Mouse (Mus musculus): ENCODE measurements around the gene Cabin1.

Cabin1 gene

DNA sequence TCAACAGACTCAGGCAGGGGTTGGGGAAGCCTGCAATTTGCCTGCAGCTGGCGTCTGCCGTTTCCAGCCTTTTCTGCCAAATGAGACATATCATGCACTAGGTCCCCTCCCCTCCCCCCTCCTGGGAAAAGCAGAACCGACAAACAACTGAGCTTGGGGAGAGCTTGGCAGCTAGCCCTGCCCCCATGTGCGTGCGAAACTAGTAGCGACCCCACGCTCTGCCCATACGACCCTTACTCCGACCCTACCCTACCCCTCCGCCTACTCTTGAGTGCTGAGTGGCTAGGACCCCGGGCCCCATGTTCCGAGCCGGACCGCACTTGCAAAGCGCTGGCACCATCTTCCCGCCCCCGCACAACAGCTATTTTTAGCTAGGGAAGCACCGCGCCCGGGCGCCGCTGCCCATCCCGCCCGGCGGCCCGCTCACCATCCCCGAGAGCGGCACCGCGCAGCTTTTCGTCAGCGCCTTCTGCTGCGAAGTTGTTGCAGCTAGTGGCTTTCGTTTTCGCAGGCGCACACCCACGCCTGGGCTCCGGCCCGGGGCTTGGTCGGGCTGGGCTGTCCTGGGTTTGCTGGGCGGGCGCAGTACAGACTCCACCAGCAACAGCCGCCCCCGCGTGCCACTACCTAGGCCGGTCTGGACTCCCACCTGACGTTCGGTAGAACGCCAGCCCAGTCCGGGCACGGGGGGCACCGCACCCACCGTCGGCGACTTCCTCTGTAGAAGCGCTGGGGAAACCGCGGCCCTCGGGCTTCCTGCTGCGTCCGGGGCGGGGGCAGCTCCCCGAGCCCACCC lies 96.8 kb downstream of the Cabin1 start:
- in situ Hi-C loops (cut with MboI, MseI): no loop called here

DNA sequence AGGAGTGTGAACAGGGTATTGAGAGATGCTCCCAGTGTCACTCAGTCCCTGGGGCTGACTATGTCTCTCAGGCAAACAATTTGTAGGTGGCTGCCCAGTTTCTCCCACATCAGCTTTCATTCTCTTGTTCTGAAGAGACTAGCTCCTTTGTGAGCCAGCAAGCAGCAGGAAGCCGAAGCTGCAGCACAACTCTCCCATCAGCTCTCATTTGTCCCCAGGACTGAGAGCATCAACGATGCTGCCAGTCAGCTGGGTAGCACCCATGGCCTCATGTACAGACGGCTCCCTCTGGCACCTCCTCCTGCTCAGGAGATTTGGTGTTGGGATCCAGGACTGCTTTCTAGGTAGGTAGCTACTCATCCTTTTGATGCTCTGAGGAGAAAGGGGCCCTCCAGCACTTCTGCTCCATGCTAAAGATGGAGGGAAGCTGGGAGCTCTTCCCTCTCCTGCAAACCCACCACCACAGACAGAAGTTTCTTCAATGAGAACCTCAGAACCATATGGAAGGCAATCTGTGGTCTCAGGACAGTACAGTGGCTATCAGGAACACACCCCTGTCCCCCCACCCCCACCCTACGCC lies 97.6 kb downstream of the Cabin1 start:
- in situ Hi-C loops (cut with MboI, MseI): no loop called here

DNA sequence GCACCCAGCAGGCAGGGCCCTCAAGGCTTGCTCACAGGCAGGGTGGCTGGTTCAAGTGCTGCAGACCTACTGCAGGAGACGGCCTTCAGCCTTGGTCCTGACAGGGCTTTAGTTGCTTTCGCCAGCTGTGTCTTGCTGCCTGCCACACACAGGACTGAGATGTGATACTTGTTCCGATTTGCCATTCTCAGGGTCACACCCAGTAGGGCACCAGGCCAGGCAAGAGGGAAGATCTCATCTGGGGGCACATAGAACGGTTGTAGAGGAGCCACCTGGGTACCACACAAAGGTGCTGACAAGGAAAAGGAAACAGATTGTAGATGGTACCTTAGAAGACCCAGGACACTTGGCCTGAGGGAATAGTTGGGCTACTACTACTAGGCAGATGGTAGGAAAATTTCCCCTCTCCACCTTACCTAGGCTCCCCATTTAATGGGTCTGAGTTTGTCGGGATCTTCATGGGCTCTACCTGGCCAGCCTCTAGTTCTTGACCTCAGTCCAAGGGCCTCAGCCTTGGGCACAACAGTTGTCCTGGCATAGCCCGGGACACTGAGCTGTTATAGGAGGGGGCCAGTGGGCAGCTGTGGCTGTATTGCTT lies 99.4 kb downstream of the Cabin1 start:
- in situ Hi-C loops (cut with MboI, MseI): no loop called here

DNA sequence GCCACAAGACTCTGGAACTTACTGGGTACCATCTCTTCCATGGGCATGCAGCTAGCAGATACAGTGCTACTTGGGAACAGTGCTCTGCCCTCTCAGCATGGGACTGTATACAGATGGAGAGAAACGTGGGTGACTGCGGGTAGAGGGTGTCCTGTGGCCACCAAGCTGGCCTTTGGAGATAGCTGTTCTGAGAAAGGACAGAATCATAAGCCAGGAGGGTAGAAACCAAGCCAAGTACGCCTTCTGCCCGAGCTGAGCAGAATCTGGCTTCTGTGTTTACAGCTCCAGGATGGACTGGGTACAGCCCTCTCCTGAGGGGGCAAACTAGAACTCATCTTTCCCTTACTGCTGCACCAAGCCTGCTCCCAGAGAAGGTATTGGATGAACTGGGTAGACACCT lies 101.6 kb downstream of the Cabin1 start:
- in situ Hi-C loops (cut with MboI, MseI): no loop called here

DNA sequence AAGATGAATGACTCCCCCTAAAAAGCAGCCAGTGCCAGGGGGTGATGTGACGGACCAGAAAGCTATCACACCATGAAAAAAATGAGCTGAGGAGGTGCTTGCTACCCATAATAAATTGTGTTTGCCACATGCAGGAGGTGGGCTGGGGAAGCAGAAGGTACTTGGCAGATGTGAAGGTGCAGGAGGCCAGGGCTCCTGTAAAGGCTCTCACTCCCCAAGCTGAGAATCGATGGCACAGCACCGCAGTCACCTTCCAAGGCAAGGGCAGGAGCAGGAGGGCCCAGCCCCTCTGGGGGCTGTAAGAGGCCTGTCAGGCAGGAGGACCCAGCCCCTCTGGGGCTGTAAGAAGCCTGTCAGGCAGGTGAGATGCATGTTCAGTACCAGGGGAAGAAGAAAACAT lies 102.3 kb downstream of the Cabin1 start:
- in situ Hi-C loops (cut with MboI, MseI): no loop called here

DNA sequence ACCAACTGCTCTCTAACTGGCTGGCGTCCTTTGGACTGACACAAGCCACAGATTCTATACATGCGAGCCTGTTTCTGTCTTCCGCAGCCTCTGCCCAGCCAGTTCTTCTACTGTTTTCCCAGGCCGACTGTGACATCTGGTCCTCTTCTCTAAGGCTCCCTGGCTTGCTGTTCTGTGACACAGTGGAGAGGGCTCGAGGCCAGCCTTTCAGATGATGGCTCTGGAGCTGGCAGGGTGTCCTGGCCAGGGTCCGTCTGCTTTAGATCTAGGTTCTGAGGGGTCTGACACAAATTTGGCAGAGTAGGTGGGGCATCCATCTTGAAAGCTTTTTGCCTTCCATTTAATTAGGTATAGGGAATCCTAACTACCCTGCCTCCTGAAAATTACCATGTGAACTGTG lies 102.8 kb downstream of the Cabin1 start:
- in situ Hi-C loops (cut with MboI, MseI): no loop called here

DNA sequence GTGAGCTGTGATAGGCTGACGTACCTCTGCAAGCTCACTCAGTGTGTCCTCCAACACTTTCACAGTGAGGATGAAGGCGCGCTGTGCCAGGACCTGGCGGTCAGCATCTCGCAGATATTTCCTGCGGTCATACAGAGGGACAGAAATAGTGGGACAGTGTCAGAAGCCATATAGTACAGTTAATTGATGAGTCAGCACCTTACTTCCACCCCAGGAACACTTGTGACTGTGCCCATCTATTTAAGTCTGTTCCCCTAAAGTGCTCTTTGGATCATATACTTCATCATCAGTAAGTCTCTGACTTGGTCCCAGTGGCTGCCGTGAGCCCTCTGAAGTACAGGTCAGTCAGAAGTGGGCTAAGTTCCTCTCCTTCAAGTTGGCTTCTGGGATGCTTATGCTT lies 106.4 kb downstream of the Cabin1 start:
- in situ Hi-C loops (cut with MboI, MseI): no loop called here

DNA sequence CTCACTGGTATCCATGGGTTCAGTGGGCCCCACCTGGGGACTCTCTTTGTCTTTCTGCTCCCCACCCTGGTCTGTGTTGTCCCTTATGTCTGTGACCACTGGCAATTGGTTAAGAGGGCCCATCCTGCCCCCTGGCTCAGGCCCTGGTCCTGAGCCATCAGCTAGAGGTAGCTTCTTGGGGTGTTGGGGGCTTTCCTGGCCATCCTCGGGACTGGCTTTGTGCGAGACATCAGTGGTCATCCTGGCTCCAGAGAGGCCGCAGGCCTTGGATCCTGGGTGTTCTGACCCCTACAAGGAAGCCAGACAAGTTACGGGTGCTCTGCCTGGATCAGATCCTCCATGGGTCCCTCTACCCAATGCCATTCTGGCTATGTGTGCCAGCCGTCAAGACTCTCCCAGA lies 107.0 kb downstream of the Cabin1 start:
- in situ Hi-C loops (cut with MboI, MseI): no loop called here

DNA sequence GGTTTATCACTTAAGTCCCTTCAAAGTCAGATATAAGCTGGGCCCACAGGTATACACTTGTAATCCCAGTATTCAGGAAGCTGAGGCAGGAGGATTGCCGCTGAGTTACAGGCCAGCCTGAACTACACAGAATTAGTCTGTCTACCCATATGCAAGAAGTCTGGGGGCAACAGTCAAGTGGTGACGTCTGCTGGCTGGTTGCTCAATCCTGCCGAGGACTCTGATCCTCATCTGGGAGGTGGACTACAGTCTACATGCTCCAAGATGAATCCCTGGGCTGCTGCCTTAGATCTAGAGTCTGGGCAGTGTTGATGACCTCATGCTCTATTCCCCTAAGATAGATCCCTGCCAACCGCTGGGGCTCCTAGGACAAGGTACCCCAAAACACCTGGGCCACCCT lies 110.1 kb downstream of the Cabin1 start:
- in situ Hi-C loops (cut with MboI, MseI): no loop called here

DNA sequence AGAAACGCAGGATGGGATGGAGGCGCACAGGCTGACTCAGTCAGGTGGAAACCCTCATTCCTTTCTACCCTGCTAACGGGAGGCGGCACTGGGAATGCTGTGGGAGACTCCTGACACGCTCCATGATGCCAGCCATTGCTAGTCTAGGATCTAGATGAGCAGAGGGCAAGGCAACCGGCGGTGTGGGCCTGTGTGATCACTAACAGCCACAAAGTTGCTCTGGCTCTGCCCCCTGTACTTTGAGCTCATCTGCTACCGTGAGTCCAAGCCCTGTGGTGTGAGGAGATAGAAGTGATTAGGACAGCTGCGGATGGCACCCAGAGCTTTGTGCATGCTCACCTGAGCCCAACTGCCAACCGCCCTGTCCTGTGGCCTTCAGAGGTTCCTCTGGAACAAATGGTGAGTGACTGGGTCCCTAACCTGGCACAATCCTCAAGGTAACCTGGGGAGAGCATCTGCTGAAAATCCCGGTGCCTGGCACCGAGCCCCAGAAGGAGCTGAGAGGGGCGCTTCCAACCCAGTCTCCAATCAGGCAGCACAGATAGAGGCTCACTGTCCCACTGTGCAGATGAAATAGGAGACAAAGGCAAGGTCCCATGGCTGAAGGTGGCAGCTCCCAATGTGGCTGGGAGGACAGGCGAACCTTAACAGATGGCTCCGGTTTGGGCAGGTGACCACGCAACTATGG lies 112.6 kb downstream of the Cabin1 start:
- in situ Hi-C loops (cut with MboI, MseI): no loop called here

DNA sequence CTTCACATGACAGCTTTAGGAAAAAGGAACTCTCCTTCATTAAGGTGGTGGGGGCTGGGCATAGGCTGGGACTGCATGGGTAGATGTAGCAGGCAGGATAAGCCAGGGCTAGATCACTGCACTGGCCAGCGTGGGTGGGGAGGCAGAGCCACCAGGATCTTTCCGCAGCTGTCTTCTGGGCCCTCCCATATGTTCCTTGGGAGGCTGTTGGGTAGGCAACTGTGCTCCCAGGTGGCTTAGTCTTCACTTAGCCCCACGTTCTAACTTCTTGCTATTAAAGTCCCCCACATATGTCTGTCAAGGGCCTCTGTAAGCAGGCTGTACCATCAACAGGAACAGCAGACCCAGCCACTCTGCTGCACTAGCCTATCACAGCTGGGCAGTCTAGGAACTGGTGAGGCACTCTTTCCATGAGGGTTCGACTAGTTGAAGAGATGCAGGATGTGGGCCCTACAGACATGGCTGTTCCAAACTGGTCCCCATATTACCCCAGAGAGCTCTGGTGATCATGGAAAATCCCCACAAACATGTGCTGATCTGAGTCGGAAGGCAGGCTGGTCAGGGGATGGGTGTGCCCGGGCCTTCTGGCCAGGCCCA lies 113.7 kb downstream of the Cabin1 start:
- in situ Hi-C loops (cut with MboI, MseI): no loop called here

DNA sequence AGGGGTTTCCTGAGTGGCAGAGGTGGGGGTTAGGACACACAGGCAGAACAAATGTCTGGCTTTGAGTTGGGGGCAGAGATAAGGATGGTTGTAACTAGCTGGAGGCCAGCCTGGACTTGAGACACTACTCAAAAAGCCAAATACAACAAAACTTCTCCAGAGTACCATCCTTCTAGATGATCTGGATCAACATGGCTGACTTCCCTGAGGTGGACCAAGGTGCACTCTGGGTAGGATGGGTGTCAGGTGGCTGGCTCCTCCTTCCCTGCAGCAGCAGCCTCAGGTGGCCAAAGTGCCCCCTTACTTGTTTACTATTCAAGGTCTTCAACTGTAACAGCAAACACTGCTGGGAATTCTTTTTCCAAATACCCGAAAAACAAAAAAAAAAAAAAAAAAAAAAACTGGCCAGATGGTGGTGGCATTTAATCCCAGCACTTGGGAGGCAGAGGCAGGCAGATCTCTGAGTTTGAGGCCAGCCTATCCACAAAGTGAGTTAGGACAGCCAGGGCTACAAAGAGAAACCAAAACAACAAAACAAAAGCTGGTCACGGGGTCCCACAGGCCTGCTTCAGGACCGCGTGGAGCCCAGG lies 114.6 kb downstream of the Cabin1 start:
- in situ Hi-C loops (cut with MboI, MseI): loop anchor here (5.0 to 25.0 kb wide), 2 partner anchors 87 to 1088 kb away; partner anchors contain the start of genes Col6a1, Ggt1 and Lrrc75b

DNA sequence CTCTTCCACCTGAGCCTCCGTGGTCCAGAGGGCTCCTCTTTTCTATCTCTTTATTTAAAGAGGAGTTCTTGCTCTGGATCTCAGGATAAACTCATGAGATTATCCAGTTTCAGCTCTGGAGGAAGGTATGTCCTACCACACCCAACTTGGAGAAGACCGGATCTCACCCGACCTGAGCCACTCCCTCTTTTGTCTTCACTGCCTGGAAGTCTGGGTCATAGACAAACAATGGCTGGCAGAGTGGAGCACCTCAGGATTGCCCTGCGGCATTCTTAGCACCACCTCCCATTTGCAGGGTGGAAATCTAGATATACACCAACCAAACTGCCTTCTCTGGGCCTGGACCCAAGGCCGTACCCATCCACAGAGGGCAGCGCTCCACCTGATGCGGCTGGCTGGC lies 115.1 kb downstream of the Cabin1 start:
- in situ Hi-C loops (cut with MboI, MseI): loop anchor here (5.0 to 25.0 kb wide), 2 partner anchors 87 to 1088 kb away; partner anchors contain the start of genes Col6a1, Ggt1 and Lrrc75b

DNA sequence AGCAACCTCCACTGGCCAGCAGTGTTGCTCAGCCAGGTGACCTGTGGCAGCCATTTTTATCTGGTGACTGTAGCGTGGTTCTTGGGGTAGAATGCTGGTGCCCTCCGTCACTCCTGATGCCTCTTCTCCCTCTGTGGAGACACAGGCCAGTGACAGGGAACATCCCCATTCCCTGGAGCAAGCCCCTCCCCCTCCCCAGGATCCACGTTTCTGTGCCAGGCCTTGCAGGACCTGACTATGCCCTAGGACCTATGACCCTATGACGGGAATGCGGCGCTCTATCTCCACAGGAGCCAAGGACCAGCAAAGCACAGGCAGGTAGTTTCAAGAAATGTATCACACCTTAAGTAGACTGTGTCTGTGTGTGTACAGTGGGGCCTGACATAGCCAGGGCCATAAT lies 116.0 kb downstream of the Cabin1 start:
- in situ Hi-C loops (cut with MboI, MseI): loop anchor here (5.0 to 25.0 kb wide), 2 partner anchors 86 to 1089 kb away; partner anchors contain the start of genes Col6a1, Ggt1 and Lrrc75b

DNA sequence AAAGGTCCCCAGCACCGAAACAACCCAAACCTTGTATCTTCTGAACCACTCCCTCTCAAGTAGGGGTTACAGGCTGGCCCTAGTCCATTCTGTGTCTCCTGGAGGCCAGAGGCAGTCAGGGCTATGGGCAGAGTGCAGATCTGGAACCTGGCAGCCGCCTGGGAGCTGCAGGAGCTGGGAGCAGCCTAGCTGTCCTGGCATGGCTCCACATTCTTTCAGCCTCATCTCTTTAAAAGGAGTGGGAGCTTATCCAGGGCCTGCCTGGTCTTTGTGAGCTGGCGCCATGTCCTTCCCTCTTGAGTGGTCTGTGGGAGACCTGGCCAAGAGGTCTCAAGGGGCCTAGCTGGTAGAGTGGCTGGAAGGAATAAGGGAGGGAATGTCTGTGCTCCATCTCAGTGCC lies 116.8 kb downstream of the Cabin1 start:
- in situ Hi-C loops (cut with MboI, MseI): loop anchor here (5.0 to 25.0 kb wide), 2 partner anchors 85 to 1090 kb away; partner anchors contain the start of genes Col6a1, Ggt1 and Lrrc75b

DNA sequence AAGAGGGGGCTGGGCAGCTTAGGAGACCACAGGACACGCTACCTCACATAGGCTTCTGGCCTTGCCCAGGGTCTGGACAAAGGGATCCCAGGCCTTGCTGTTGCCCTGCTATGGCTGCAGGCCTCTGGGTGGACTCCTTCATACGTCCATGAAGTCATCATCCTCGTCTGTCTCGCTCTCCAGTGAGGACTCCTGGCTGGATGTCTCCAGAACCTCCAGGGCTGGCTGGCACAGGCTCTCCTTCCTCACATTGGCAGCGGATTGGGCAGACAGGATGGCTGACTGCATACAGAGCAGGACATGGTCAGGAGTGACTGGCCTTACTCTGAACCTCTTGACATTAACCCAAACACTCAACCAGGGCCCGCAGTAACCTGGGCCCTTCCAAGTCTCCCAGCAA lies 117.7 kb downstream of the Cabin1 start:
- in situ Hi-C loops (cut with MboI, MseI): loop anchor here (5.0 to 25.0 kb wide), 2 partner anchors 84 to 1091 kb away; partner anchors contain the start of genes Col6a1, Ggt1 and Lrrc75b

DNA sequence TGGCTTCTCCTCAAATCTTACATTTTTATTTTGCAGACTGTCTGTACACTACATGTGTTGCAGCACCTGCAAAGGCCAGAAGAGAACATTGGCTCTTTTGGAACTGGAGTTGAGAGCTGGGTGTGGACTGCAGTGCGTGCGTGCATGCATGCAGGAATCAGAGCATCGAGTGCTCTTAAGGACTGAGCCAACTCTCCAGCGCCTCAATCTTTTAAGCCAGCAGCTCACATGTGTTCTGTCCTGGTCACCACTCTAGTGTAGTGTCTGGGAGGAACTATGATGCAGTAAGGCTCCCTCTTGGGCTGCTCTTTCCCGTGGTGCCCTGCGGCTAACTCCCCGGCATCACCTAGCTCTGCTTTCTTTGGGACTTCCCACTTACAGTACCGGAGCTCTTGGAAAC lies 118.5 kb downstream of the Cabin1 start:
- in situ Hi-C loops (cut with MboI, MseI): loop anchor here (5.0 to 25.0 kb wide), 2 partner anchors 83 to 1092 kb away; partner anchors contain the start of genes Col6a1, Ggt1 and Lrrc75b

DNA sequence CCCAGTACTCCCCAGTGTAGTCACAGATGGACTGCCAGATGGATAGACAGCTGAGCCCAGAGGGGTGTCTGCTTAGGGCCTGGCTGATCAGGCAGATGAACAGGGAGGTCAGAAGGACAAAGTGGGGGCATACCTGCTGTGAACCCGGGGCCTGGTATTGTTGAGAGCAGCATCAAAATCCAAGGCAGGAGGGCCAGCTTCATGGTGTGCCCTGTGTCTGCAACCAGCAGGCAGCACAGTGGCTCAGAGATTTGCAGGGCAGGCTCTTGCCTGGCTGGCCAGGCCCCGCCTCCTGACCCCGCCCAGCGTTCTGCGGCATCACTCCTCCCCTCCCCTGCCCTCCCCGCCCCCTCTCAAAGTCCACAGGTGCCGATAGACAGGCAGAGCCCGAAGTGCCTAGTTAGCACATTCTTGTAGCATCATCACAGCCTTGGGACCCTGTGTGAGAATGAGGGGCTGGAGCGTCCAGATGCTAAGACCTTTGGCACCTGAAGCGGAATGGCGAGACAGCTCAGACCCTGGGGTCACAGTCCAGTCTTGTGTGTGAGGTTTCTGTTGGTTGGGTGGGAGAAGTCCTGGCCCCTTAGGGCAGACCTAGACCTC lies 120.3 kb downstream of the Cabin1 start, which contains the start of gene Susd2:
Gene Susd2 (minus strand): TSS at position 268 of the 603 bp plus-strand sequence.
- in situ Hi-C loops (cut with MboI, MseI): loop anchor here (25.0 kb wide), 1 partner anchor 1093 kb away; the partner anchor contains the start of gene Col6a1

DNA sequence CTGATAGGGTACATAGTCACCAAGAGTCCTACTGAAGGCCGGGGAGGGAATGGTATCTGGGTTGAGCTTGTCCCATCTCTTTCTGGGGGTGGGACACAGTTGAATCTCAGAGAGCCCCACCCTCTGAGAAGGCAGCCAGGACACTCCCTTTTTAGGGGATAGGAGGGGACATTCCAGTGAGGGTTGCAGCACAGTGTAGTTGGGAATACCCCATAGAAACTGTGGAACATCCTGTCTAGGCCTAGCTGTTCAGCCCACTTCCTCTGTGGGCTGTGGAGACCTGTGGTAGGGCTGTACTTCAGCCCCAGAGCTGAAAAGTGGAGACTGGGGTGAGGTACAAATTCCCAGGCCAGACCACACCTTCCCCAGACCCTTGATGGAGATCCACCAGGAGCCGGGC lies 121.2 kb downstream of the Cabin1 start:
- in situ Hi-C loops (cut with MboI, MseI): loop anchor here (25.0 kb wide), 1 partner anchor 1094 kb away; the partner anchor contains the start of gene Col6a1

DNA sequence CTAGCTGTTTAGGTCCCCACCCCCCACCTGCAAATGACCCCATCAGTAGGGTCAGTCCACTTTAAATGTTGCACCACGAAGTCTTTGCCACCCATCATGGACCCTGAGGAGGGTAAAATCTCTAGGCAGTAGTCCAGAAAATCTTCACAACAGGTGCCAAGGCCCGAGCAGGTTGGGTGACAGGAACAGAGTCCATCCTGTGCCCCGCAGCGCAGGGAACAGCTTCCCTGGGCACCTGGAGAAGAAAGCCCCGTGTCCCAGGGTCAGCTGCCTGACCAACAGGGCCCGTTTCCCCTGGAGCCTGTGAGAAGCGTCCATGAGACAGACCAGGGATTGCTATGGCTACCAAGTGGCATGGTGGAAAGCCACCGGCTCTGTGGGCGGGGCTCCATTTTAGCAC lies 121.7 kb downstream of the Cabin1 start:
- in situ Hi-C loops (cut with MboI, MseI): loop anchor here (25.0 kb wide), 1 partner anchor 1095 kb away; the partner anchor contains the start of gene Col6a1
